12 mouse cellular contexts compared by ENCODE assay signal in the genomic region with DNA sequence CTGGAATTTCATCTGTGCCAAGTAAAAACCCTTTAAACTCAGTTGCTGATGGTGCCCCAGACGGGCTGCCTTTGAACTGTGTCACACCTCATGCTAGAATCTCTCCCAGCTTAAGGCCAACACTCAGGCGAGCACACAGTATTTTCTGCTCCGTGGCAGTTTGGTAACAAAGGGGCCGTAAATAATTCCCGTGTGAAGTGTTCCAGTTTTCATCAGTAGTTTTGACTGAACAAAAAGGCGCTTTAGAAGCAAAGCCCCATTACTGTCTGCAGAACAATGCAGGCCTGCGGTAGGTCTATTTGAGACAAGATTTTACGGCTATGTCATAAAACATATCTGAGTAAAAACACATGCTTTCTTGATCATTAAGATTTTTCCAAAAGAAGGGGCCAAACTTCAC.
DNase-seq lines count a peak whose midpoint lies in the region; ATAC-seq and TF ChIP-seq lines count a peak whose summit lies in the region.
"Had no signal": no experiment of that assay in that cellular context is flagged by ENCODE, and none has a peak within 500 bp of the region (broad histone marks: within the 10 kb centered on the region; RNA-seq: fewer than 3 reads in every experiment).

No protein-coding gene starts in this region.

- H3K27me3 ChIP-seq in forebrain, embryonic 14.5 days (replicated peaks; ENCODE audit: control insufficient read depth, insufficient read depth, low read length) = no peaks in the 10 kb centered on the region
- H3K27me3 ChIP-seq in forebrain, embryonic 12.5 days = no peaks in the 10 kb centered on the region
- no peaks in the 10 kb centered on the region for H3K27me3 ChIP-seq in midbrain, postnatal 0 days (ENCODE audit: insufficient read depth, low read length)
- no peaks in the 10 kb centered on the region for H3K27me3 ChIP-seq in midbrain, embryonic 16.5 days (ENCODE audit: control insufficient read depth, insufficient read depth, low read depth, low read length)
- 0 out of 2 replicates have a peak, but pooled peaks cover 4% of the 10 kb centered on the region for H3K27me3 ChIP-seq in limb, embryonic 10.5 days (ENCODE audit: low read depth, poor library complexity, severe bottlenecking)
- H3K27me3 ChIP-seq: embryonic facial prominence, embryonic 13.5 days; stomach, embryonic 15.5 days had no signal

- H3K4me2 ChIP-seq in forebrain, embryonic 14.5 days (ENCODE audit: low read length) = no peak overlapping the region
- no peak overlapping the region for H3K4me2 ChIP-seq in forebrain, embryonic 12.5 days
- no peak overlapping the region for H3K4me2 ChIP-seq in midbrain, postnatal 0 days (ENCODE audit: low read depth, low read length, poor library complexity, severe bottlenecking)
- H3K4me2 ChIP-seq in midbrain, embryonic 16.5 days (ENCODE audit: low read length) = no peak overlapping the region
- H3K4me2 ChIP-seq: embryonic facial prominence, embryonic 13.5 days; stomach, embryonic 15.5 days had no signal

- H3K36me3 ChIP-seq in forebrain, embryonic 14.5 days (ENCODE audit: control insufficient read depth, insufficient read depth, low read length) = no peaks in the 10 kb centered on the region
- H3K36me3 ChIP-seq in forebrain, embryonic 12.5 days (replicated peaks) = no peaks in the 10 kb centered on the region
- no peaks in the 10 kb centered on the region for H3K36me3 ChIP-seq in midbrain, postnatal 0 days (ENCODE audit: insufficient read depth, low read length)
- H3K36me3 ChIP-seq in midbrain, embryonic 16.5 days (ENCODE audit: control insufficient read depth, insufficient read depth, low read length) = no peaks in the 10 kb centered on the region
- H3K36me3 ChIP-seq in limb, embryonic 10.5 days = no peaks in the 10 kb centered on the region
- H3K36me3 ChIP-seq: embryonic facial prominence, embryonic 13.5 days; stomach, embryonic 15.5 days had no signal

- H3K4me3 ChIP-seq in forebrain, embryonic 14.5 days (ENCODE audit: low read depth, low read length) = no peak overlapping the region
- H3K4me3 ChIP-seq in forebrain, embryonic 12.5 days (replicated peaks) = no peak overlapping the region
- no peak overlapping the region for H3K4me3 ChIP-seq in midbrain, postnatal 0 days (ENCODE audit: low read depth, low read length)
- no peak overlapping the region for H3K4me3 ChIP-seq in midbrain, embryonic 16.5 days (ENCODE audit: low read depth, low read length)
- H3K4me3 ChIP-seq in limb, embryonic 10.5 days = no peak overlapping the region
- H3K4me3 ChIP-seq: embryonic facial prominence, embryonic 13.5 days; stomach, embryonic 15.5 days had no signal

- WGBS in forebrain, embryonic 14.5 days = 10% methylated on average over 8 of the region's 8 CpGs
- 17% methylated on average over 8 of the region's 8 CpGs for WGBS in forebrain, embryonic 12.5 days
- 26% methylated on average over 8 of the region's 8 CpGs for WGBS in midbrain, postnatal 0 days
- 20% methylated on average over 8 of the region's 8 CpGs for WGBS in midbrain, embryonic 16.5 days
- WGBS in limb, embryonic 10.5 days = 21% methylated on average over 8 of the region's 8 CpGs

- H3K9ac ChIP-seq in forebrain, embryonic 14.5 days (ENCODE audit: low read length) = no peak overlapping the region
- H3K9ac ChIP-seq in forebrain, embryonic 12.5 days = no peak overlapping the region
- H3K9ac ChIP-seq in midbrain, postnatal 0 days (replicated peaks; ENCODE audit: low read length, poor library complexity, severe bottlenecking) = no peak overlapping the region
- no peak overlapping the region for H3K9ac ChIP-seq in midbrain, embryonic 16.5 days (ENCODE audit: low read depth, low read length)
- H3K9ac ChIP-seq: embryonic facial prominence, embryonic 13.5 days; stomach, embryonic 15.5 days had no signal

- TF ChIP-seq CTCF in midbrain, postnatal 0 days (IDR thresholded peaks at IDR 0.05) = no peak

- no peak overlapping the region for H3K27ac ChIP-seq in forebrain, embryonic 14.5 days (ENCODE audit: low read depth, low read length)
- no peak overlapping the region for H3K27ac ChIP-seq in forebrain, embryonic 12.5 days
- H3K27ac ChIP-seq in midbrain, postnatal 0 days (ENCODE audit: low read depth, low read length) = no peak overlapping the region
- H3K27ac ChIP-seq in midbrain, embryonic 16.5 days (ENCODE audit: low read length) = no peak overlapping the region
- peak overlapping the region; percentile 76 for H3K27ac ChIP-seq in limb, embryonic 10.5 days
- H3K27ac ChIP-seq: embryonic facial prominence, embryonic 13.5 days; stomach, embryonic 15.5 days had no signal

- H3K4me1 ChIP-seq in forebrain, embryonic 14.5 days (ENCODE audit: control insufficient read depth, insufficient read depth, low read length) = no peaks in the 10 kb centered on the region
- H3K4me1 ChIP-seq in forebrain, embryonic 12.5 days = peaks cover 14% of the 10 kb centered on the region
- H3K4me1 ChIP-seq in midbrain, postnatal 0 days (ENCODE audit: insufficient read depth, low read length) = no peaks in the 10 kb centered on the region
- no peaks in the 10 kb centered on the region; the same call in 1 of the 2 replicates for H3K4me1 ChIP-seq in midbrain, embryonic 16.5 days (ENCODE audit: control insufficient read depth, insufficient read depth, low read length)
- H3K4me1 ChIP-seq in limb, embryonic 10.5 days = peaks cover 39% of the 10 kb centered on the region
- H3K4me1 ChIP-seq: stomach, embryonic 15.5 days had no signal

- peak; percentile 44; the same call in 1 of the 2 replicates for ATAC-seq in forebrain, embryonic 14.5 days
- ATAC-seq in forebrain, embryonic 12.5 days (ENCODE audit: low FRiP score) = no peak
- ATAC-seq in midbrain, postnatal 0 days (ENCODE audit: low FRiP score) = no peak
- ATAC-seq in midbrain, embryonic 16.5 days = no peak

- peak; percentile 51 for DNase-seq in forebrain, embryonic 14.5 days (ENCODE audit: low spot score)
- DNase-seq in midbrain, postnatal 0 days (ENCODE audit: low spot score) = peak; percentile 21
- DNase-seq in limb, embryonic 10.5 days (ENCODE audit: low spot score) = peak; percentile 54
- DNase-seq in frontal cortex, postnatal 10 days (ENCODE audit: low spot score in 2 of 2) = no peak
- DNase-seq in thymus, postnatal 14 days = no peak
- no peak for DNase-seq in lung, postnatal 14 days
- DNase-seq: cerebellum, adult 9-10 months; thymus, postnatal 36 days had no signal

- H3K9me3 ChIP-seq in forebrain, embryonic 14.5 days (replicated peaks; ENCODE audit: control insufficient read depth, low read length) = no peaks in the 10 kb centered on the region
- H3K9me3 ChIP-seq in forebrain, embryonic 12.5 days = no peaks in the 10 kb centered on the region
- H3K9me3 ChIP-seq in midbrain, postnatal 0 days (ENCODE audit: low read length) = no peaks in the 10 kb centered on the region
- H3K9me3 ChIP-seq in midbrain, embryonic 16.5 days (replicated peaks; ENCODE audit: control insufficient read depth, low read length, poor library complexity, severe bottlenecking) = no peaks in the 10 kb centered on the region
- no peaks in the 10 kb centered on the region for H3K9me3 ChIP-seq in limb, embryonic 10.5 days (replicated peaks)
- H3K9me3 ChIP-seq: embryonic facial prominence, embryonic 13.5 days; stomach, embryonic 15.5 days had no signal

Comparison
In these comparisons a context has a peak if more than half of its experiments do, and no peak if none do; other contexts are left out.
1. DNase-seq: peak in forebrain, embryonic 14.5 days (single experiment), midbrain, postnatal 0 days (single experiment) and limb, embryonic 10.5 days (single experiment); none in frontal cortex, postnatal 10 days (0 of 2), thymus, postnatal 14 days (single experiment) and lung, postnatal 14 days (single experiment).